Mouse (Mus musculus) ovary, postnatal 10 days (tissue): Measurements from ENCODE around the gene Rab31.

Experiments used
- DNase-seq: peaks from one replicate; pipeline ENCODE4 v3.0.0; 2022; ENCODE audit warnings: low spot score

Rab31 gene

DNA sequence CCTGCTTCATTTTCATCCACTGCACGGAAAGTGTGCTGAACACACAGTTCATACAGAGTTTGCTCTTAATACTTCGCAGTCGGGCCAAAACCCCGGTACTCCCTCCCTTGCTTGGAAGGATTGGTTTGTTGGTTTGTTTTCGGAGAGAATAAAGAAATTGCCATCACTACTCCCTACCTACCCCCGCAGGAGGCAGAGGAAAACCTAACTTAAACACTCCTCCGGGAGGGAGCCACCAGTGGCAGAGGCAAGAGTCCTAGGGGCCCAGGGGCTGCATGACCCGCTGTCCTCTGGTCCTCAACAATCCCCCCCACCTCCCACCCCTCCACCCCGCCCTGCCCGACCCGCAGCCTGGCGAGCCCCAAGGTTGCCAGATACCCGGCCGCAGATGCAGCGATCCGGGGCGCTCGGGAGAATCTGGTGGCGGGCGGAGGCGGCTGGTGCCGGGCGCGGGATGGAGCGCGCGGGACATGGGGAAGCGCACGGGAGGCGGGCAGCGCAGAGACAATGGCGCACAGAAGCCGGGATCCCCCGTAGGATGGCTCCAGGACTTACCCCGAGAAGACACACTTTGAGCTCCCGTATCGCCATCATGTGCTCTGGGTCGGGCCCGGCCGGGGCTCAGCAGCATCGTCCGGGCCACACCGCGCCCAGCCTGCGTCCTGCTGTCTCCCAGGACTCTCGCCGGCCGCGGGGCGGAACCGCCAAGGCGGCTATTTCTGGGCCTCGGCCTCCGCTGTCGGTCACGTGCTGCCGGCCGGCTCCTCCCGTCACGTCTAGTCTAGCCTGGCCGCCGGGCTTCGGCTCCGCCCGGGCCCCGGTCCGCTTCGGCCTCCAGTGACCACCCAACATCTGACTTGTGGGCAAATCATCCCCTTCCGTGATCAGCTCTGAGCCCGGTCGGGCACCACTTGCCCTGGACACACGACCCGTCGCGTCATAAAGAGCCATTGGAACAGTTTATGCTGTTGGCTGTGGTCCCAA is at the start of gene Rab31:
Gene Rab31, minus strand, starts transcription at position 802 of the 984 bp plus-strand sequence.
- DNase-seq: peak; percentile 73

DNA sequence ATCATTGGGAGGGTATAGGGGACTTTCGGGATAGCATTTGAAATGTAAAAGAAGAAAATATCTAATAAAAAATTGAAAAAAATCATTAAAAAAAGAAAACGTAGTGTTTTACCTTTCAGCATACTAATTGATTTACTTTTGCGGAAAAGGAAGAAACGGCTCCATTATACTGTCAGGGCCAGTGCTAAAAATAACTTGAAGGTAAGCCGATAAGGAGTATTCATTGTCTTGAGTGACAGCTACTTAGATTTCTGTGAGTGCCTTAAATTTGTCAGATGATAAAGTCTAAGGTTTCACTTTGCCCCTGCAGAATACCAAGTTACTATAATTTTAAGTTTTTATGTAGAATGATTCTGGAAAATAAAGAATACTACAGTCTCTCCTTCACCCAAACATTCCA is 47.6 kb upstream of the Rab31 start:
- DNase-seq: no peak

DNA sequence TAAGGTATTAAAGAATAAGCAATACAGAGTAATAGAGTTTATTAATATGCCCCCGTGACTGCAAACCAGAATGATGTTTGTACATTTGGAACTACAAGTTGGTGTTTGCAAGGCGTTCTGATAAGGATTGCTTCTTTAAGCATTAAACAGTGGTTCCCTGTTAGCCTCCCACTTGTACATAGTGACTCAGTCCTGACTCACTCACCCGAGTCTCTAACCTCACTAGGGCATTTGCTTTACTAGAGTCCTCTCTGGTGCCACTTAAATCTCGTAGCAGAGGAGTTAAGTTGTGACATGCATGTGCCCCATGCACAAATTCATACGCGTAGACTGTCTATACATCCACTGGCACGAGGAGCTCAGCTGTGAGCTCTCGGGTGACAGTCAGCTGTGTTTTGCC is 41.2 kb upstream of the Rab31 start:
- DNase-seq: no peak

DNA sequence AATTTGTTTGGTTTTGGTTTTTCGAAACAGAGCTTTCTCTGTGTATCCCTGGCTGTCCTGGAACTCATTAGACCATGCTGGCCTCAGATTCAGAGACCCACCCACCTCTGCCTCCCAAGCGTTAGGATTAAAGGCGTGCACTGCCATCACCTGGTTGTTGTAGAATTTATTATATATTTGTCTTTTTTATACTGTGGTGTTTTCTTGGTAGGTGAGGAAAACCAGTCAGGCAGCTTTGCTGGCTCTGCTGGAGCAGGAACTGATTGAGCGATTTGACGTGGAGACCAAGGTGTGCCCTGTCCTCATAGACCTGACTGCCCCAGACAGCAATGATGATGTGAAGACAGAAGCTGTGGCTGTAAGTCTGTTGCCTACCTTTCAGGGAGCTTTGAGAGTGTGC is 38.5 kb upstream of the Rab31 start:
- no peak for DNase-seq

DNA sequence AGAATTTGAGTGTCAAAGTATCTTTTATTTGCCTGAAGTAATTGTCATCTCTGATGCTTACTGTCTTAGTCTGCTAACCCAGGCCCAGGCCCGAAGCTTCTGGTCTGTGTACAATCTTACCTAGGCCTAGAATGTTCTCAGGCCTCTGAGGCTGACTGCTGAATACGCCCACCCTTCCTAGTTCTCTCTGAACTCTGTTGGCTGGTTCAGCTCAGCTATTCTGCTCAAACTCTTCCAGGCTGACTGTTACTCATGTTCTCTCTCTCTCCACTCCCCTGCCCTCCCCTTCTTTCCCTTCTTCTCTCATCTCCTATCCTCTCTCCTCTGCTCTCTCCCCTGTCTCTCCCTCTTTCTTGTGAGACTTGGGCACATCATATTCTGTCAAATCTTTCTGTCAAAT is 33.9 kb upstream of the Rab31 start:
- DNase-seq: no peak

DNA sequence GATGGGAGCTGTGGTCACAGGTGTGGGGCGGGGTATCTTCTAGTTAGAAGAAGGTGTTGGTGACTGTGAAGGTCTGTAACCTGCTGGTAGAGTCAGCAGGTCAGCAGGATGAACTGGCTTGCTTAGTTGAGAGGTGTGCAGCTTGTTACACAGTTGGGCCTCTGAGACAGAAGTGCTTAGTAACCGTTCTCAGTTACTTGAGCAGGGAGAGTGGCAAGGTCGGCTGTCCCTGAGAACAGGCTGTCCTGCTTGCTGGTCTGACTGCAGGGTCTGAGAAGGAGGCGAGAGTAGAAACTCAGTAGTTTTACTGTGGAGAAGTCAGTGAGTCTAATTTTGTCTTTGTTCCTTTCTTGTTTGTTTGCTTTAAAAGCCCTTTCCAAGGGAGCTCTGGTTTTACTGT is 33.4 kb upstream of the Rab31 start:
- no peak for DNase-seq

DNA sequence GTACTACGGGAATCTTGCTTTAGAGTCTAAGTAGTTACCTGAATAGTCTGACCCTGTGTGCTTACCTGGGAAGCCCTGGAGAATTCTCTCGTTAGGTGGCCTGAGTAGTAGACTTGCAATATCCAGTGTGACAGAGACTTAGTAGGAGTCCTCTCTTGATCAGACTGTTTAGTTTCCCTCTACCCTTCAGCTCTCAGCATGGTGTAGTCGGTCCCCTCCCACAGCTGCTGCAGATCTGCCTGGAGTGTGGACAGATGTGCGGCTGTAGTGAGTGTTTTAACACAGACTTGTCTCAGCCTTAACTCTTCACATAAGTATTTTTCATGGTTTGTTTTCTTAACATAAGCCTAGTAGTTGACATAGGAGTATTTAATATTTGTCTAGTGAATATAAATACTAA is 29.5 kb upstream of the Rab31 start:
- DNase-seq: no peak

DNA sequence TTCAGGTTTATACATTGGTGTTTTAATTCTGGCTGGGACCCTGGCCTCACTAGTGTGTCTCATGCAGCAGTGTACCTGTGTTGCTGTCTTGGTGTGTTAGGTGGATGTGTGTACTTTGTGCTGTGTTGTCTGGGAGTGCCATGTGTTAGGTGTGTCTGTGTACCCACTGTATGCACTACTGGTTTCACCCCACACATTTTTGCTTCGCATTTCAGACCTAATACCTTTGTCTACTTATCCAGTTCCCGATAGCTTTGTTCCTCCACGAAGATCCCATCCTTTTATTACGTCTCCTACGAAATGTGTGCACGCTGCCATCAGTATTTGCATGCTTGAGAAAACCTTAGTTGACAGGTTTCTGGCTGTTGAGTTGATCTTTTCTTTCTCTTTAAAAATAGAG is 27.9 kb upstream of the Rab31 start:
- no peak for DNase-seq

DNA sequence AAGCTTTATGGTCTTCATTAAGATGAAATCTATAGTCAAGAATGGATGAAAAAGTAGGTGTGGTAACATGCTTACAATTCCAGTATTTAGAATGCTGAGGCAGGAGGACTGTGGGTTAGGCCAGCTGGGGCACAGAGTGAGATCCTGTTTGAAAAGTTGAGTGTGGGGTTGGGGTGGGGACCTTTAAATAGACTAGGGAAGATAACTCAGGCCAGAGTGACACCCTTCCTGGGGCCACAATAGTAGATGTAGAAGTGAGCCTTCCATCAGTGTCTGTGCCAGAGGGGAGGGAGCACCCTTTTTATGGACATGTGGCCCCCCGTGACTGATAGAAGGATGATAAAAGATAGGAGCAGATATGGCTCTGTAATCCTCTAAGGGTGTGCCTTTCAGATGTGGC is 26.8 kb upstream of the Rab31 start:
- no peak for DNase-seq

DNA sequence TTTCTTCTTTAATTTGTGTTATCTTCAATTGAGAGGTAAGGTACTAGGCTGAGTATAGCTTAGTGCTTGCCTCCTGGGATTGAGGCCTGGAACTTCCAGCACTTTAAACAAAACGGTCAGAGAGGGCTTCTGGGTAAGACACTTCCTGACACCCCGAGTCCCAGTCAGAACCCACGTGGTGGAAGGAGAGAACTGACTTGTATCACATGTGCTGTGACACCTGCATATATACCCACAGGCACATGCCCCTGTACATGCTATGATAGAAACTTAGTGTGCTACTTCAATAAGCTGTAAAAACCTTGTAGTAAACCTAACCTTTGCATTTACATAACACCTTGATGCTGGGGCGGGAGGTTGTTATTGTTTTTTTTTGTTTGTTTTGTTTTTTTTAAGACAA is 25.9 kb upstream of the Rab31 start:
- no peak for DNase-seq

DNA sequence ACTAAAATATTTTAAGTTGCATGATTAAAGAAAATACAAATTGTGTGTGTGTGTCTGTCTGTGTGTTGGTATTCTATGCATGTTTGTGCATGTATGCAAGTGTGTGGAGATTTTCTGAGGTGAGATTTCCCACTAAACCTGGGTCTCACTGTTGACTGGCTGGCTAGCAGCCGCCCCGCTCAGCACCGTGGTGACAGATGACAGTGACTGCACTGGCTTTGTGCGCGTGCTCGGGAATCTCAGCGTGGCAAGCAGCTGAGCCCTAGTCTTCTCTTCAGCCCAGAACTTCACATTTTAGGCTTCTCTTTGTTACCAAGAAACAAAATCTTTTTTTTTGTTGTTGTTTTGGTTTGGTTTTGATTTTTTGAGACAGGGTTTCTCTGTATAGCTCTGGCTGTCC is 23.5 kb upstream of the Rab31 start:
- no peak for DNase-seq

DNA sequence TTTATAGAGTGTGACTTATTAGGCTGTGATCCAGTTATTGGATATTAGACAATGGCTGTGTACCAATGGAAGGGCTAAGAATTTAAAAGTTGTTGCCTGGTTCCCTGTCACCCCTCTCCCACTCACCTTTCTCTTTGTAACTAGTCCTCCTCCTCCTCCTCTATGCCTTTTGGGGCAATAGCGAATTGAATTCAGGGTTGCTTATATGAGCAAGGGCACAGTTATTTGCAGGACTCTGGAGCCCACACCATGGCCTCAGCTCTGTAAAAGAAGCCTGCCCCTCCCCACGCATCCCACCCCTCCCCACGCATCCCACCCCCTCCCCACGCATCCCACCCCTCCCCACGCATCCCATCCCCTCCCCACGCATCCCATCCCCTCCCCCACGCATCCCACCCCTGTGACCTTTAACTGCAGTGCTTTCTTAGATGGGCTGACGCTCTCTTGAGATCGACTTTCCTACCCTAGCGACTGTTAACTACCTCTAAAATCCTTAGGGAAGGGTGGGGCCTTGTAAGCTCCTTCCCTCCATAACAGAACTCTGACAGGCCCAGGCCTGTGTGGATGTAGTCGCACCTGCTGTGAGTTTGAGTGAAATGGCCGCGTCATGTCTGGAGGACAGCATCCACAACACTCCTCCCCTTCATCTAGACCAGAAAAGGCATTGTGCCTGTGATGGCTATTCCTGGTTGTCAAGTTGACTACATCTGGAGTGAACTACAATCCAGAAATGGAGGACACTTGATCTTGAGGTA is 21.7 kb upstream of the Rab31 start:
- DNase-seq: no peak

DNA sequence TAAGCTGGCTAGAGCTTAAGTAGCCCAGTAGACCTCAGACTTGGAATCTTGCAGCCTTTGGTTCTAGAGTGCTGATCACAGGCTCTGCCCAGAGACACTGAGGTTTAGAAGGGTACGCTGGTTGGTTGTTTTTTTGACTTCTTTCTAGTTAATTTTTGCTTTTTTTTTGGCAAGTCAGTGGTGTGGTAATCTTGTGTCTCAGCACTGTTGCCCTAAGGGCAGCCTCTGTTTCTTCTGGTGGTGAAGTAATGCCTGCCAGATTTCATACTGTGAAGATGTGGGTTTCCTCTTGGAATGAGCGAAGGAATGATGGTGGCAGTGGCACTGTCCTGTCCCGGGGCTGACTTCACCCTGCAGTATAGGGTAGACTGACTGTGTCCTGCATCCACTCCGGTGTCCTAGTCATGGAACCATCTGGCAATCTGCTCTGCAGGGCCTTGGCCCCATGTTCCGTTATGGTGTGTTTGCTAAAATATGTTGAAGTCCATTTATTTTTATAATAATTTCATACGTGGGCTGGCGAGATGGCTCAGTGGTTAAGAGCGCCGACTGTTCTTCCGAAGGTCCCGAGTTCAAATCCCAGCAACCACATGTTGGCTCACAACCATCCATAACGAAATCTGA is 20.9 kb upstream of the Rab31 start:
- no peak for DNase-seq

DNA sequence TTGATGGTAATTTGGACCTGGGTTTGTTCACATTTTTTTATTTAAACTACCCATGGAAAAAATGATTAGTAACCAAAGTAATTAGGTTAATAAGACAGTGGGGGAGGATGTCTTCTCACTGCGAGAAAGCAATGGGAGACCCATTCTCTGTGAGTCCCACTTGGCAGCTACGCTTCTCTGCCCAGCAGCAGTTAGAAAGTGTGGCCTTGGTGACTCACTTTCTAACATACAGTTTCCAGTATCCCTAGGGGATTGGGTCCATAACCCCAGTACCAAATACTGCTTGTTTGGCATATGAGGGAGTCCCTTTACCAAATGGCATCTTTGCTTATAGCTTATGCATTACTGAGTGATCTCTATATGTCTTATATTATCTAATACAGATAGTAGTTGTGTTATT is 18.6 kb upstream of the Rab31 start:
- no peak for DNase-seq

DNA sequence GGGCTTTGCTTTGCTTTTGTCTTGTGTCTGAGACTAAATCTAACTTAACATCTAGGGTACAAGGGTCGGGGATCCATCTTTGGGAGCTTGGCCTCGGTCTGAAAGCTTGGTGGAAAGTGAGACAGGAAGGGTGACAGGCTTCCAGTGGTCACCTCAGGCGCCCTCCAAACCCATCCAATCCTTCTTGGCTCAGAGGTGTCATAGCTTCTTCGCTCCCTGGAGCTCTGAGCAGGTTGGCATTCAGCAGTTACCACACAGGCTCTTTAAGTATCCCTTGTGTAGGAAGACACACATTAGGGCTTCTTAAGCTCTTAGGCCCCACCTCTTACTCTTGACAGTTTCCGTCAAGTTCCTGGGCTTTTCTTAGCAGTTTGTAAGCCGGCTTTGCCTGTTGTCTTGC is 17.0 kb upstream of the Rab31 start:
- DNase-seq: no peak

DNA sequence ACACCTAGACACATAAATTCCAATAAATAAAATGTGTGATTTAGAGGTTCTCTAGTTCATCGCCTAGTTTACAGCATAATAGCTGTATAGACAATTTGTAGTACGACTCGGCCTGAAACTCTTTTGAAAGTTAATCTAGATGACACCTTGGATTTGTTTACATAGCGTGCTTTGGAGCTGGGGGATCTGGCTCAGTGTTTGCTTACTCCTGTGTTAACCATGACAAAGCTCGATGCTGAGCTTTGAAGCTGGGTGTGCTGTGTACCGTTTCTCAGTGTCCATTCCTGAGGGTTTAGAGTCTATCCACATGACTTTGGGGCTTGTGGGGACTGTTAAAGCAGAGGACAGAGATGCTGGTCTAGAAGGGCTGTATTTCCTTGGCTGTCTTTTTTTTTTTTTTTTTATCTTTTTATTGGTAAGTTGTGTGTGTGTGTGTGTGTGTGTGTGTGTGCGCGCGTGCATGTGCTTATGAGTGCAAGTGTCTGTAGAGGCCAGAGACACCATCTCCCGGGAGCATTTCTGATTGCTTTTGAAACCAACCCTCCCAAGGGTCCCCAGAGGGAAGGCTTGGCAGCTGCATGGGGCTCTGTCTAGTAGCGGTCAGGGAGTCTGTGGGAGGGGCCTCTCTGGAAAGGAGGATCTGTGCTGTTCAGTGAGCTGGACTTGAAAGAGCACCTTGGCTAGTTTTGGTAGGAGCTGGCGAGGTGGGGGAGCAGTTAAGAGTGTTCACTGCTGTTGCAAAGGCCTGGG is 16.2 kb upstream of the Rab31 start:
- DNase-seq: no peak

DNA sequence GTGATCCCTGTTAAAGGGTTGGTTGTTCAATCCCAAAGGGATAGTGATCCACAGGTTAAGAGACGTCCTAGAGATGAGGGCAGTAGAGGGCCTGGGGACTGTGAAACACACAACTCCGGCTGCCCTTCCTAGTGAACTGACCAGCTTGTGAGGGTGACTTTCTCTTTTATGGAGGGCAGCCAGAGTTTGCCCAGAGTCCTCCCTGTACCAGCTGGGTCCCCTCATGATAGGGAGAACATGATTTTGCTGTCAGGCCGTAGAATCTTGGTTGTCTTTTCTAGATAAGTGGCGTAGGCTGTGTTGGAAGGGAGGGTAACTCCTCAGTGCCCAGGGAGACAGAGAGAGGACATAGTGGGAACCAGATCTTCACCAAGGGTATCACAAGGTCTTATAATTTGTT is 14.7 kb upstream of the Rab31 start:
- DNase-seq: no peak

DNA sequence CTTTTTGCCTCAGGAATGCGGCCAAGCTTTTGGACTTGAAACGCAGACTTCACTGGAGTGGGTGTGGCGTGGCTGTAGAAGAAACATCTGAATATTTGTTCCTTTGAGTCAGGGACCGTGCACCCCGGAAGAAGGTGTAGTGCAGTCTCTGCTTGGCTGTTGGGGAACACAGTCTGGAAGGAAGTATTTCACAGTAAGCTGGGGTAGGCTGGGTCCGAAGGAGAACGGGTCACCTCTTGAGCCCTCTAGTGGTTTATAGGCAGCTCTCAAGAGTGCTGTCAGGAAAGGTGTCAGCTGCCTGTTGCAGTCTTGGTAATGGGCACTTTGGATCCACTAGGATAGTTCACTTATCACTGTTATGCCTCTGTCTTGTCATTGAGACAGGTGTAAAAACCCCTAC is 13.7 kb upstream of the Rab31 start:
- no peak for DNase-seq

DNA sequence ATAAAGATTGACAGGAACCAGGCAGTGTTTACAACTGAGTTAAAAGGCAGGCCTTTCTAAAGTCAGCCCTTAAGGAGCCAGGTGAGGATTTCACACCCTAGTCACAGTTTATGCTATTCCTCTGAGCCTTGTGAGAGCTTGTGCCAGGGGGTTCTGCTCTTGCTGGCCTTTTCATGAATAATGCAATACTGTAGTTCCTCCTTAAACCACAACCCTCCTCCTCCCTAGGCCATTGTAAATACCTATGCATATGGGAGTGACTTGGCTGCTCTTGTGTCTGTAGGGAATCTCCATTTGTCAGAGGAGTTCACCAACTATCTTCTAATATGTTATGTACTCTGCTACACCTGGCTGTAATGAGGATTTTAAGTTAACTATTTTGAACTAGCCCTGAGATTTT is 13.2 kb upstream of the Rab31 start:
- DNase-seq: no peak

DNA sequence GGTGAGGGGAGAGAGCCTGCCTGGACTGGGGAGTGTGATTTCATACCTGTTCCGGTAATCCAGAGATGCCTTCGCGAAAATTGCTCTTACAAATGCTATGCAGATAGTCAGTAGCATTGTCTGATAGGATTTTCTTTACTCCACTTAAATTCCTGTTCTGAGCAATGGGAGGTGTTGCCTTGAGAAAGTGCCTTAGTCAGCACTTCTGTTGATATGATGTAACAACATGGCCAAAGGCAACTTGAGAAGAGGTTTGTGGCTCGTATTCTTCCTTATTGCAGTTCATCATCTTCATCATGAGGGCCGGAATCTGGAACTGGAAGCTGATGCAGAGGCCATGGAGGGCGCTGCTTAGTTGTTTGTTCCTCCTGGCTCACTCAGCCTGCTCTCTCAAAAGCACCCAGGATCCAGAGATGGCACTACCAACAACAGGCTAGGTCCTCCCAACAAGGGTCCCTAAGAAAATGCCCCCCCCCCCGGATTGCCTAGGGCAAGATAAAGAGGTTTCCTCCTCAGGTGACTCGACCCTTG is 12.1 kb upstream of the Rab31 start:
- DNase-seq: no peak

DNA sequence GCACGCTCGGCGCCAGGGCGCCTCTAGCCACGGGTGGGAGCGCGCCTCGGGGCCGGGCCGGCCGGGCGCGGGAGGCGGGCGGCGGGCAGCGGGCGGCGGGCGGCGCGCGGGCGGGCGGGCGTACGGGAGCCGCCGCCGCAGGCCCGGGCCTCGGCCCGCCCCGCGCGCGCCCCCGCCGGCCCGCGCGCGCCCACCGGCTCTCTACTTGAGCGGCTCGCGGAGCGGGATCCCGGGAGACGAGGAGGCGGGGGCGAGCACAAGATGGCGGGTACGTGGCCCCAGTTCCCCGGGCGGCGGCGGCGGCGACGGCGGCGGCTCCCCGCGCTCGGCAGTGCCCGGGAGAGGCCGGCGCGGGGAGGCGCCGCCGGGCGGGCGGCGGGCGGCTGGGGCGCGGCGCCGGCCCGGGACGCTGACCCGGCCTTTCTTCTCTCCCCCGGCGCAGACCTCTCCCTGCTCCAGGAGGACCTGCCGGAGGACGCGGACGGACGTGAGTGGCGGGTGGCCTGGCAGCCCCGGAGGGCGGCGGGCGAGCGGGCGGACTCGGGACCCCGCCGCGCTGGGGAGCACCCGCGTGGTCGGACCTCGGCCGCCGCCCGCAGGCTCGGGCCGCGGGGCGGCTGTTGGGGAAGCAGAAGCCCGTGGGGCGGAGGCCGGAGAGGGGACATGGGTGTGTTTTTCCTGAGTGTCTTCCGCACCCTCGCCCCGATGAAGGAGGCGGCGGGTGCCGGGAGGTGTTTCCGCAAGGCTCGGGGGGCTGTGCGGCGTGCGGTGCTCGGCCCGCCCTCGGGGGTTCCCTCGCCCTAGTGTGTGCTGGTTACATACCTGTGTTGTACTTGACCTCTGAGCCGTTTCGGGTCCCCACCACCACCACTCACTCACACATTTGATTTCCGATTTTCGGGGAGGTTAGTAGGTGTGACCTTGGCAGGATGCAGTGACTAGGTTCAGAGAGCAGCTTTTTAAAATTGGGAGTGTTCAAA is 10.9 kb upstream of the Rab31 start:
- DNase-seq: peak; percentile 33
